Mouse (Mus musculus) bone marrow, adult 2 months (tissue): Measurements from ENCODE around the gene Sox13. TPM values are rescaled to one million over a fixed set of nuclear protein-coding genes. Genes with fewer than 3 reads are reported as not detected.
"Not testable (repeated sequence)": the region's sequence is repeated elsewhere in the genome, so short reads cannot be mapped to it uniquely, and the experiment has no call there.

Experiments used
- H3K27ac ChIP-seq: fragments of 200-500 bp; 2 replicates; pipeline ENCODE4 v1.5.1; 2012; ENCODE audit warnings: low read depth, mild to moderate bottlenecking, control low read depth, inconsistent platforms, low read length; ENCODE audit not compliant: control insufficient read depth, poor library complexity, insufficient read depth
- H3K4me1 ChIP-seq: fragments of 200-500 bp; 2 replicates; pipeline ENCODE4 v1.6.1; 2011; ENCODE audit warnings: low read length; ENCODE audit not compliant: control insufficient read depth, insufficient read depth
- H3K4me3 ChIP-seq: fragments of 200-500 bp; replicated peaks from 2 replicates; pipeline ENCODE3; 2011; ENCODE audit warnings: mild to moderate bottlenecking, low read depth, low read length, control low read depth; ENCODE audit not compliant: control insufficient read depth
- CTCF ChIP-seq: fragments of 200-500 bp; IDR thresholded peaks from 2 replicates; pipeline ENCODE4 v1.5.1; 2011; ENCODE audit warnings: low read length, control low read depth; ENCODE audit not compliant: control insufficient read depth, insufficient read depth
- POLR2A ChIP-seq: fragments of 200-500 bp; IDR thresholded peaks from 2 replicates; pipeline ENCODE4 v1.6.1; 2011; ENCODE audit warnings: low read depth, mild to moderate bottlenecking, control low read depth, low read length, borderline replicate concordance; ENCODE audit not compliant: control insufficient read depth
- WGBS: fragments of 180-500 bp; shearing (Covaris S2); methylation state at CpG from one replicate; pipeline ENCODE4 v1.1.7; 2018; 5-methylcytosine and 5-hydroxymethylcytosine counted together
- polyA plus RNA-seq: library from polyadenylated mRNA; stranded (reverse); fragments of >200 nt; gene quantifications from 2 replicates; pipeline ENCODE4 v1.2.4, GENCODE M21; 2011; ENCODE audit warnings: low replicate concordance; ENCODE audit not compliant: missing spikeins, insufficient read depth, insufficient read length

The Sox13 gene
- polyA plus RNA-seq, 1 experiment, result 1.1 TPM

DNA sequence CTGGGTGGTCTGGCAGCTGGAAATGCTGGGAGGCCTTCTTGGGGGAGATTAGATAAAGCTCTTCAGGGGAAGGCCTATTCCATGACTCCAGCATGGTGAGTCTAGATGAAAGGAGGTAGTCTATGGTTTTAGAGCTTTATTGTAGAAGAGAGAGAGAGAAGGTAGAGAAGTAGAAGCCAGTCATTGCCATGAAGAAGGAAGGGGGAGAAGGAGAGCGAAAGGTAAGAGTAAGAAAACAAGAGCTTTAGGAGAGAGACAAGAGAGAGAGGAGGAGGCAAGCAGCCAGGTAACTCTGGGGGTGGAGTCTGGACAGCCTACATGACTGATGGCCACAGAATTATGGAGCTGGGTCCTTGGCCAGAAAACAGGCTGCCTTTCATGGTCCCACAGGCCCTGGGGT, 74.0 kb downstream of the Sox13 start, which contains the start of gene Ren1:
Ren1 (plus strand) TSS at position 301 of the 400 bp plus-strand sequence.
- Histone ChIP-seq H3K4me3 (no peak within 1 kb of the TSS), H3K27ac (peak within 1 kb of the TSS; percentile 42), H3K4me1 (peaks cover 4% of the 10 kb centered on the region)
- 92% methylated on average over 1 of the region's 1 CpGs for whole genome bisulfite sequencing
- TF ChIP-seq CTCF (no peak), POLR2A (no peak)

DNA sequence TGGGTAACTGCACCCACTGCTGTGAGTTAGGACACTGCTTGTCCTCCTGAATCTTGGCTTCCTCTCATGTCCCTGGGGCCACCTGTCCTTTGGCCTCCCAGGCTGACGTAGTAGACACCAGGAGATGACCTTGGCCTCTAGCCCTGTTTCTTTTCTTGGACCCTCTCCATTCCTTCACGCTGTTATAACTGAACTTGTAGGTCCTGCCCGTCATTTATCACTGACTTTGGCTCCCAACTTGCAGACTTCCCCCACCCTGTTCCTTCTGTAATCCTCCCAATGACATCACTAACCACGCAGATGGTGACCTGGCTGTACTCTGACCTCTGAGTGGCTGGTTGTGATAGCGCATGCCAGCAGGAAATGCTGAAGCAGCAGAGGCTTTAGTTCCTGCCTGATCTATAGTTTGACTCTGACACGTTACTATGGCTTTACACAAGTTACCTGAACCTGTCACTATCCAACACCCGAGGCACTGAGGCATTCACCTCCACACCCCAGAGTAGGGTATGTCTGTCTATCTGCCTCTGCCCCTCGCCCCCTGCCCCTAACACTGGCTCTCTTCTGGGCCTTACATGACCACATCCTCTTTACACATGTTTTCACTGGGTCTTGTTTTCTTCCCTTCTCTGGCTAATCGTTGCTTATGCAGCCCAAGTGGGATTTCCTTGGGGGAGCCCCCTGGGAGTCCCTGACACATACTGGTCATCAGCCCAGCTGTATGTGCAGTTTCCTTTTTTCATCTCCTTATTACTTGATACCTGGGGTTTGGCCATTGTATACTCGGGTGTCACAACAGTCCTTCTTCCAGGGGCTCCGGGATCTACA, 76.3 kb downstream of the Sox13 start:
- H3K27ac ChIP-seq, result peak overlapping the region; percentile 77
- peaks cover 4% of the 10 kb centered on the region for H3K4me1 ChIP-seq
- 19% methylated on average over 11 of the region's 11 CpGs for WGBS
- H3K4me3 ChIP-seq, result no peak overlapping the region
- TF ChIP-seq CTCF (no peak), POLR2A (no peak)

DNA sequence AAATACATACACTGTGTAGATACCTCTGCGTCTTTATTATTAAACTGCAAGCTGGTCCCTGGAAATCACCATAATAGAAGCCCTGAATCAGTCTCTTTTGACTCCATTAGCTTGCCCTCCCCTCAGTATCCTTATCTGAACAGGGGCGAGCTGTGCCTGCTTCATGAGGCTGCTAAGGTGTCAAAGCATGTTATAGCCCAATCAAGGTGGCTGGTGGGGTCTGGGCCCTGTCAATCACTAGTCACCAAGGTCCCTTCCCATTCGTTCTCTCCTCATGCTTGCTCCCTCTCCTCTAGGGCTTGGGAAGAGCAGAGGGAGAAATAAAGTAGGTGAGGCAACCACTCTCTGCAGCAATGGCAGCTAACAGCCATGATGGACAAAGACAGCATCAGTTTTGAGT, 77.0 kb downstream of the Sox13 start:
- TF ChIP-seq CTCF (no peak), POLR2A (no peak)
- Histone ChIP-seq H3K4me1 (peaks cover 3% of the 10 kb centered on the region), H3K4me3 (no peak overlapping the region), H3K27ac (peak overlapping the region; percentile 77)
- WGBS, result 77% methylated on average over 3 of the region's 3 CpGs

DNA sequence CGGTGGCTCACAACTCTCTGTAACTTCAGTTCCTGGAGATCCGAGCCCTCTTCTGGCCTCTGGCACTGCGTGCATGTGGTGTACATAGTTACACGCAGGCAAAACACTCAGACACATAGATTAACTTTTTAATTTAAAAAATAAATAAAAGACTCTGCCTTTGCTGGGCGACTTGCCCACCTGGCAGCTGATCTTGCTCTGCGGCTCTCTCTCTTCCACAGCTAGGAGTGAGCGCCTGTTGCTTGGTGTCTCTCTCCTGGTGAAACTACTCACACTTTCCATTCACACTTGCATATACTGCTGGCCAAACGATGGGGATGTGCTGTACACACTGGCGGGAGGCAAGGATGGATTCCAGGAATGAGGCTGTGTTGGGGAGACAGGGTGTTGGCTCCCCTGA, 77.6 kb downstream of the Sox13 start:
- no peak overlapping the region for H3K27ac ChIP-seq
- WGBS, result 79% methylated on average over 9 of the region's 9 CpGs
- TF ChIP-seq CTCF, result no peak
- TF ChIP-seq POLR2A, result no peak

DNA sequence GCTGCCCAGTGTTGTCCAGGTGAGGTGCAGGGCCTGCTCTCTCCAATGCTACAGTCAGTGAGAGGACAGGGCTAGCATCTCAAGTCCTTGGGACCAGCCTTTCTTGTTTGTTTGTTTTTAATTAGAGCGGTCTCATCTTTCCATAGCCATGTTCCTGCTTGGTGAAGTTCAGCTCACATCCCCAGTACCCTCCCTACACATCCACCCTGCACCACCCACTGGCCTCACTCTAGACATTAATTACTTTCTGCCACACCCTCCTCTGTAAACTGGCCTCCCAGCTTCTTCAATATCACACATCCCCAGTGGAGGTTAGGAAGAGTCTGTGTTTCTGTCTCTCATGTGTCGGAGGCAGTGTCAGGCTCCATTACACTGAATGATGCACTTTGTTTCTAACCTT, 79.8 kb downstream of the Sox13 start:
- no peak overlapping the region for H3K4me3 ChIP-seq
- no peak for TF ChIP-seq POLR2A
- no peak for TF ChIP-seq CTCF
- WGBS, result 86% methylated on average over 2 of the region's 2 CpGs

More for the DNA sequence above, 77.6 kb downstream of the Sox13 start:
- peaks cover 3% of the 10 kb centered on the region for H3K4me1 ChIP-seq
- H3K4me3 ChIP-seq, result no peak overlapping the region

DNA sequence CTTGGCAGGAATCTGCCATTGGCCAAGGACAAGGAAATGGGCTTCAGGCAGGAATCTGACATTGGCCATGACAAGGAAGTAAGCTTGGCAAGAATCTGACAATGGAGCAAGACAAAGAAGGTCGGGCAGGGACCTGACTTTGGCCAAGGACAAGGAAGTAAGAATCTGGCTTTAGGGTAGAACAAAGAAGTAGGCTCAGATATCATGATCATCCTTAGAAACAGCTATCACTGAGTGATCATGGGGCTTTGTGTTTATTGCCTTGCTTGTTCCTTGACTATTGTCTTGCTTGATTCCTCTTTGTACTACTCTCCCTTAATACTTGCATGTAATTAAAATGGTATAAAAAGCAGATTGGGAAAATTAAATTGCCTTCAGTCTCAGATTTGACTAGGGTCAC, 83.8 kb downstream of the Sox13 start:
- not testable (repeated sequence) for H3K4me3 ChIP-seq, H3K4me1 ChIP-seq, H3K27ac ChIP-seq
- 44% methylated on average over 1 of the region's 1 CpGs for WGBS

More for the DNA sequence above, 79.8 kb downstream of the Sox13 start:
- Histone ChIP-seq H3K27ac (no peak overlapping the region), H3K4me1 (peaks cover 3% of the 10 kb centered on the region)

DNA sequence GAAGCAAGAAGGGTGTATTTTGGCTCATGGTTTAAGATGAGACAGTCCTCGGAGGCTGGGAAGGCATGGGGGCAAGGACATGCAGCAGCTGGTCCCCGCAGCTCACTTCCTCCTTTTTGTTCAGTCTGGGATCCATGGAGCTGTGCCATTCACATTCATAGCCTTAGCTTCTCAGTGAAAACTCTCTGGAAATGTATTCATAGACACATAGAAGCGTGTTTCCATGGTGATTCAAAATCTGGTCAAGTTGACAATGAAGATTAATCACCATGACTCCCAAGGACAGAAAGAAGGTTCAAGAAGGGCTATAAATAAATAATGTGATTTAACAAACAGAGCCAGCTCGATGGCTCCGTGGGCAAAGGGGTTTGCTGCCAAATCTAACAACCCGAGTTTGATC, 90.2 kb downstream of the Sox13 start:
- 72% methylated on average over 6 of the region's 6 CpGs for WGBS
- TF ChIP-seq CTCF (no peak), POLR2A (no peak)
- H3K4me1 ChIP-seq, result no peaks in the 10 kb centered on the region
- H3K4me3 ChIP-seq, result no peak overlapping the region
- H3K27ac ChIP-seq, result no peak overlapping the region

DNA sequence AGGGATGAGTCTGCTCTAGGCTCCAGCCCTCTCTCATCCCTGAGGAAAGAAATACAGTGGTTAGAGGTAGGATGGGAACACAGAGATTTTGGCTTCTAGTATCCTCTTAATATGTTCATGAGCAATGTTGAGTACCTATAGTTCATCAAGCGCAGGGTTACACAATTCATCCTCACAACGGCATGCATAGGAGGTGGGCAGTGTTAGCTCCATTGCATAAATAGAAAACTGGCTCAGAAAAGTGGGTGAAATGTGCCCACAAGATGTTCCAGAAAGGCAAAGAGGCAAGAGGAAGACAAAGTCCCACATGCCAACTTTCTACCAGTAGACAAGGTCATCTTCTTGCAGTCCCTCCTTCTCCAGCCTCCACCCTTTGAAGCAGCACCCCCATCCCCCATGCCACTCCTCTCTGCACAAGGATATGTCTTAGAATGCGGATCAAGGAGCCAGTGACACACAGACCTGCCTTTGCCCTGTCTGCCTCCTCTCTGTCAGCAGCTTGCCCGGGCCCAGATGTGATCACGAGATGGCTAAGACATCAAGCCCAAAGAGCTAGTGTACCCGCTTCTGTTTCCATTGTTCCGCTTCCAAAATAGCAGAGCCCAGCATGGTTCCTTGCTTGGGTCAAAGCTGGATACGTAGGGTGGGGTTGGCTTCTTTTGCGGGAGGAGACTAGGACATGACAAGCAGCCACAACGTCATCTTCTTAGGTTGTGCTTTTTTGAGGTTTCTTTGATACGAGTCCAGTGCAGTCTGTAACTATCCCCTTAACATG, 91.3 kb downstream of the Sox13 start:
- Histone ChIP-seq H3K27ac (no peak overlapping the region), H3K4me3 (no peak overlapping the region), H3K4me1 (no peaks in the 10 kb centered on the region)
- TF ChIP-seq CTCF (no peak), POLR2A (no peak)
- 81% methylated on average over 11 of the region's 11 CpGs for WGBS

Other genes with a start within 250 kb of the Sox13 start
- gene Golt1a, start 114.6 kb downstream of the Sox13 start, polyA plus RNA-seq, result not detected in 2 replicates
- not detected in 2 replicates for gene Kiss1, start 102.5 kb downstream of the Sox13 start, polyA plus RNA-seq
- not detected in 2 replicates for gene Ren1, start 73.9 kb downstream of the Sox13 start, polyA plus RNA-seq
- gene Etnk2, start 60.8 kb downstream of the Sox13 start, polyA plus RNA-seq, result 1.3 TPM in 1 of 2 replicates, not detected in the other
- 306 and 384 TPM in 2 replicates for gene Snrpe, start 185.9 kb upstream of the Sox13 start, polyA plus RNA-seq
- not detected in 2 replicates for gene Zbed6, start 236.5 kb upstream of the Sox13 start, polyA plus RNA-seq
- 9.1 and 13.1 TPM in 2 replicates for gene Gm38394, start 236.9 kb upstream of the Sox13 start, polyA plus RNA-seq